Mouse (Mus musculus) urinary bladder, postnatal 36 days (tissue): ENCODE data around the gene Akna.

Source experiments
- DNase-seq, 2 experiments: peaks; one replicate each; pipeline ENCODE4 v3.0.0; 2022; ENCODE audit warnings: low spot score in 2 of 2, mixed read lengths in 1 of 2

The Akna gene

GRCm38 (mm10) chr4:63409908-63410582 is 6.9 kb upstream of the Akna start:
- peak in 1 of 2 experiments; percentile 66 for DNase-seq

GRCm38 (mm10) chr4:63409317-63409907 is 6.3 kb upstream of the Akna start:
- DNase-seq, result no peak

GRCm38 (mm10) chr4:63408649-63409048 is 5.5 kb upstream of the Akna start:
- peak in 1 of 2 experiments; percentile 45 for DNase-seq

GRCm38 (mm10) chr4:63408247-63408646 is 5.1 kb upstream of the Akna start:
- DNase-seq, result no peak

- no peak for DNase-seq
Measured at GRCm38 (mm10) chr4:63405683-63406082, 2.5 kb upstream of the Akna start.

GRCm38 (mm10) chr4:63405051-63405450 is 1.9 kb upstream of the Akna start:
- no peak for DNase-seq

GRCm38 (mm10) chr4:63404205-63404604 is 1.1 kb upstream of the Akna start:
- no peak for DNase-seq

GRCm38 (mm10) chr4:63402558-63402957 is 596 bp downstream of the Akna start:
- no peak for DNase-seq

GRCm38 (mm10) chr4:63402056-63402455 is 1.1 kb downstream of the Akna start:
- no peak for DNase-seq

GRCm38 (mm10) chr4:63401620-63402019 is 1.5 kb downstream of the Akna start:
- DNase-seq, result no peak

- DNase-seq, result no peak
Measured at GRCm38 (mm10) chr4:63400541-63401306, 2.4 kb downstream of the Akna start.

GRCm38 (mm10) chr4:63399691-63400270 is 3.4 kb downstream of the Akna start:
- no peak for DNase-seq

GRCm38 (mm10) chr4:63398854-63399609 is 4.1 kb downstream of the Akna start:
- no peak for DNase-seq

GRCm38 (mm10) chr4:63397981-63398537 is 5.1 kb downstream of the Akna start:
- DNase-seq, result no peak

- no peak for DNase-seq
Measured at GRCm38 (mm10) chr4:63391322-63391721, 11.8 kb downstream of the Akna start.

GRCm38 (mm10) chr4:63389887-63390528 is 13.1 kb downstream of the Akna start:
- no peak for DNase-seq

GRCm38 (mm10) chr4:63389121-63389886 is 13.8 kb downstream of the Akna start:
- no peak for DNase-seq

GRCm38 (mm10) chr4:63388029-63388428 is 15.1 kb downstream of the Akna start:
- no peak for DNase-seq

GRCm38 (mm10) chr4:63385784-63386183 is 17.4 kb downstream of the Akna start:
- no peak for DNase-seq

- no peak for DNase-seq
Measured at GRCm38 (mm10) chr4:63385253-63385652, 17.9 kb downstream of the Akna start.
